Mouse (Mus musculus) G1E (cell line): ENCODE results near the gene Rsph6a.

ENCODE experiments used
- CTCF ChIP-seq: IDR thresholded peaks from 2 replicates; pipeline ENCODE4 v1.5.1; 2012; ENCODE audit warnings: low read depth, low read length, inconsistent platforms, mixed read lengths
- GATA1 ChIP-seq: IDR thresholded peaks from 2 replicates; pipeline ENCODE4 v1.6.1; 2012; ENCODE audit warnings: borderline replicate concordance, low read length, inconsistent platforms, mixed read lengths
- GATA2 ChIP-seq: IDR thresholded peaks from 2 replicates; pipeline ENCODE4 v1.6.1; 2012; ENCODE audit warnings: low read depth, low read length, inconsistent platforms, borderline replicate concordance
- POLR2AphosphoS5 ChIP-seq: IDR thresholded peaks from 2 replicates; pipeline ENCODE4 v1.6.1; 2012; ENCODE audit warnings: low read depth, low read length, inconsistent platforms; ENCODE audit not compliant: insufficient replicate concordance
- TAL1 ChIP-seq: conservative IDR thresholded peaks from 2 replicates; pipeline ENCODE4 v1.6.1; 2012; ENCODE audit warnings: low read depth, low read length, inconsistent platforms, mixed read lengths

GRCm38 (mm10) chr7:19016042-19016441 is 38.4 kb upstream of the Rsph6a start:
- TF ChIP-seq CTCF (no peak), TAL1 (no peak), GATA1 (no peak), POLR2AphosphoS5 (no peak), GATA2 (no peak)
